Mouse (Mus musculus) ES-E14 (cell line): ENCODE data around the gene Rel. TPM values are rescaled to one million over a fixed set of nuclear protein-coding genes. Genes with fewer than 3 reads are reported as not detected.
"Not testable (repeated sequence)": the region's sequence is repeated elsewhere in the genome, so short reads cannot be mapped to it uniquely, and the experiment has no call there.

Source experiments
- DNase-seq: peaks from one replicate; pipeline ENCODE4 v3.0.0-alpha.2; 2013; ENCODE audit warnings: low read depth, low spot score
- H3K27ac ChIP-seq: 2 replicates; pipeline ENCODE4 v1.5.1; 2012; ENCODE audit warnings: low read depth, mild to moderate bottlenecking, low read length, moderate library complexity, mixed read lengths; ENCODE audit not compliant: poor library complexity, insufficient read depth, severe bottlenecking
- H3K36me3 ChIP-seq: 2 replicates; pipeline ENCODE4 v1.6.1; 2012; ENCODE audit warnings: mild to moderate bottlenecking, low read length, moderate library complexity, mixed read lengths; ENCODE audit not compliant: control insufficient read depth, poor library complexity, insufficient read depth, severe bottlenecking
- H3K4me1 ChIP-seq, 2 experiments: fragments of 150-350 bp in 1 of 2; sonication (generic) in 1 of 2; 2 replicates each; pipeline ENCODE4 v1.6.1; 2012; ENCODE audit warnings: low read length in 2 of 2, mild to moderate bottlenecking in 1 of 2, mixed read lengths in 1 of 2; ENCODE audit not compliant: control insufficient read depth in 2 of 2, insufficient read depth in 2 of 2, poor library complexity in 1 of 2
- H3K4me3 ChIP-seq, 2 experiments: fragments of 150-350 bp in 1 of 2; sonication (generic) in 1 of 2; 2 replicates each; pipeline ENCODE4 v1.5.1; 2012; ENCODE audit warnings: low read length in 2 of 2, low read depth in 1 of 2, mild to moderate bottlenecking in 1 of 2, mixed read lengths in 1 of 2; ENCODE audit not compliant: insufficient read depth in 1 of 2, poor library complexity in 1 of 2, severe bottlenecking in 1 of 2
- H3K9ac ChIP-seq: 2 replicates; pipeline ENCODE4 v1.6.1; 2012; ENCODE audit warnings: low read depth, mild to moderate bottlenecking, low read length, mixed read lengths; ENCODE audit not compliant: poor library complexity, insufficient read depth, severe bottlenecking
- H3K9me3 ChIP-seq: fragments of 150-350 bp; sonication (generic); 2 replicates; pipeline ENCODE4 v1.6.1; 2012; ENCODE audit warnings: low read depth, mild to moderate bottlenecking, low read length; ENCODE audit not compliant: control insufficient read depth, insufficient read depth
- CHD2 ChIP-seq: IDR thresholded peaks from 2 replicates; pipeline ENCODE4 v1.6.1; 2014; ENCODE audit warnings: mild to moderate bottlenecking, low read depth, low read length, inconsistent platforms
- HCFC1 ChIP-seq: IDR thresholded peaks from 2 replicates; pipeline ENCODE4 v1.6.1; 2012; ENCODE audit warnings: low read length, inconsistent platforms, borderline replicate concordance; ENCODE audit not compliant: insufficient read depth
- MAFK ChIP-seq: IDR thresholded peaks from 2 replicates; pipeline ENCODE4 v1.6.1; 2014; ENCODE audit warnings: mild to moderate bottlenecking, low read depth, low read length, inconsistent platforms; ENCODE audit not compliant: insufficient read depth
- ZC3H11A ChIP-seq: IDR thresholded peaks from 2 replicates; pipeline ENCODE4 v1.6.1; 2012; ENCODE audit warnings: low read depth, mild to moderate bottlenecking, inconsistent platforms, low read length, borderline replicate concordance
- ZNF384 ChIP-seq: IDR thresholded peaks from 2 replicates; pipeline ENCODE4 v1.6.1; 2012; ENCODE audit warnings: low read depth, low read length, inconsistent platforms
- in situ Hi-C, 2 experiments: fragments of 600-800 bp; cut with MboI; formaldehyde crosslinking; loops; one replicate each; pipeline ENCODE4 v1.15.1; 2025; ENCODE audit warnings: low sequenced_read_pairs in 2 of 2, inconsistent platforms in 1 of 2; ENCODE audit not compliant: unreplicated experiment in 2 of 2
- total RNA-seq: library from RNA; depleted of rRNA; stranded (reverse); fragments of 300-350 nt; gene quantifications from 2 replicates; pipeline ENCODE4 v1.2.3, GENCODE M21; 2012

Gene Rel
- total RNA-seq, 1 experiment, result 0.71 TPM

GRCm38 (mm10) chr11:23769686-23770509 is 872 bp downstream of the Rel start:
- peak overlapping the region; percentile 93 to 94 for H3K4me3 ChIP-seq
- no peak for TF ChIP-seq ZC3H11A
- TF ChIP-seq MAFK, result no peak
- TF ChIP-seq ZNF384, result no peak
- TF ChIP-seq CHD2, result no peak
- TF ChIP-seq HCFC1, result no peak
- DNase-seq, result no peak
- peak overlapping the region; percentile 70 for H3K9ac ChIP-seq
- no peaks in the 10 kb centered on the region for H3K36me3 ChIP-seq
- H3K4me1 ChIP-seq, result no peaks in the 10 kb centered on the region; a peak in 1 of 4 replicates
- no peaks in the 10 kb centered on the region for H3K9me3 ChIP-seq
- in situ Hi-C loops, result no loop called here
- H3K27ac ChIP-seq, result no peak overlapping the region

GRCm38 (mm10) chr11:23769033-23769432 is 1.7 kb downstream of the Rel start:
- TF ChIP-seq MAFK (no peak), CHD2 (no peak), HCFC1 (no peak), ZNF384 (no peak), ZC3H11A (no peak)
- no peak overlapping the region for H3K4me3 ChIP-seq
- no peak overlapping the region for H3K9ac ChIP-seq
- no peak overlapping the region for H3K27ac ChIP-seq
- DNase-seq, result no peak
- H3K9me3 ChIP-seq, result no peaks in the 10 kb centered on the region
- H3K36me3 ChIP-seq, result no peaks in the 10 kb centered on the region
- H3K4me1 ChIP-seq, result no peaks in the 10 kb centered on the region; a peak in 1 of 4 replicates
- in situ Hi-C loops, result no loop called here

GRCm38 (mm10) chr11:23767928-23768327 is 2.8 kb downstream of the Rel start:
- in situ Hi-C loops, result no loop called here
- Histone ChIP-seq H3K9ac (no peak overlapping the region), H3K4me1 (no peaks in the 10 kb centered on the region; a peak in 1 of 4 replicates), H3K27ac (no peak overlapping the region), H3K36me3 (no peaks in the 10 kb centered on the region), H3K4me3 (no peak overlapping the region), H3K9me3 (no peaks in the 10 kb centered on the region)
- TF ChIP-seq CHD2, result no peak
- no peak for TF ChIP-seq MAFK
- no peak for TF ChIP-seq ZNF384
- no peak for TF ChIP-seq ZC3H11A
- no peak for TF ChIP-seq HCFC1
- no peak for DNase-seq

GRCm38 (mm10) chr11:23767369-23767768 is 3.4 kb downstream of the Rel start:
- H3K4me3 ChIP-seq, H3K9me3 ChIP-seq, H3K27ac ChIP-seq, H3K9ac ChIP-seq, DNase-seq, H3K4me1 ChIP-seq, in situ Hi-C loops, H3K36me3 ChIP-seq: not testable (repeated sequence)

GRCm38 (mm10) chr11:23762635-23763034 is 8.1 kb downstream of the Rel start:
- Histone ChIP-seq H3K4me3 (no peak overlapping the region), H3K9ac (no peak overlapping the region), H3K27ac (no peak overlapping the region), H3K9me3 (no peaks in the 10 kb centered on the region), H3K4me1 (no peaks in the 10 kb centered on the region), H3K36me3 (no peaks in the 10 kb centered on the region)
- TF ChIP-seq MAFK, result no peak
- no peak for TF ChIP-seq ZC3H11A
- TF ChIP-seq ZNF384, result no peak
- TF ChIP-seq HCFC1, result no peak
- TF ChIP-seq CHD2, result no peak
- in situ Hi-C loops, result no loop called here
- DNase-seq, result no peak
